Mouse (Mus musculus) forebrain, embryonic 11.5 days (tissue): ENCODE results near the gene Gm20683. TPM values are rescaled to one million over a fixed set of nuclear protein-coding genes. Genes with fewer than 3 reads are reported as not detected.

Experiments
- ATAC-seq: fragments of 200-750 bp; cut with Nextera tagmentation; replicated peaks from 2 replicates; pipeline ENCODE4 v1.8.0; 2017; ENCODE audit warnings: moderate TSS enrichment; ENCODE audit not compliant: low FRiP score
- DNase-seq: peaks from one replicate; pipeline ENCODE4 v3.0.0-alpha.2; 2017; ENCODE audit warnings: low spot score
- H3K27ac ChIP-seq: fragments of 300-500 bp; sonication (generic); 2 replicates; pipeline ENCODE4 v1.5.1; 2014; ENCODE audit warnings: low read depth, low read length
- H3K27me3 ChIP-seq: fragments of 300-500 bp; sonication (generic); 2 replicates; pipeline ENCODE4 v1.6.1; 2014; ENCODE audit warnings: mild to moderate bottlenecking, low read length, mixed read lengths; ENCODE audit not compliant: control insufficient read depth, insufficient read depth
- H3K36me3 ChIP-seq: fragments of 300-500 bp; sonication (generic); 2 replicates; pipeline ENCODE4 v1.6.1; 2014; ENCODE audit warnings: mild to moderate bottlenecking, low read length, moderate library complexity, mixed read lengths; ENCODE audit not compliant: control insufficient read depth, insufficient read depth
- H3K4me1 ChIP-seq: fragments of 300-500 bp; sonication (generic); replicated peaks from 2 replicates; pipeline ENCODE4 v1.6.1; 2014; ENCODE audit warnings: low read length, mixed read lengths; ENCODE audit not compliant: control insufficient read depth, insufficient read depth
- H3K4me2 ChIP-seq: fragments of 300-500 bp; sonication (generic); 2 replicates; pipeline ENCODE4 v1.6.1; 2014; ENCODE audit warnings: low read depth, mild to moderate bottlenecking, low read length, moderate library complexity, mixed read lengths; ENCODE audit not compliant: severe bottlenecking
- H3K4me3 ChIP-seq: fragments of 300-500 bp; sonication (generic); 2 replicates; pipeline ENCODE4 v1.5.1; 2014; ENCODE audit warnings: low read depth, low read length
- H3K9ac ChIP-seq: fragments of 300-500 bp; sonication (generic); 2 replicates; pipeline ENCODE4 v1.6.1; 2014; ENCODE audit warnings: low read length
- H3K9me3 ChIP-seq: fragments of 300-500 bp; sonication (generic); 2 replicates; pipeline ENCODE4 v1.6.1; 2016; ENCODE audit warnings: low read length, mixed read lengths; ENCODE audit not compliant: control insufficient read depth
- WGBS: fragments of 180-500 bp; shearing (Covaris S2); extraction: QIAGEN DNeasy Blood & Tissue Kit; methylation state at CpG from one replicate; pipeline ENCODE4 v1.1.7; 2014; 5-methylcytosine and 5-hydroxymethylcytosine counted together
- polyA plus RNA-seq: library from polyadenylated mRNA; unstranded; fragments of >200 nt; fragmentation: Nextera tagmentation; extraction: Ambion mirVana; gene quantifications from 2 replicates; pipeline ENCODE4 v1.2.1, GENCODE M21; 2014

The Gm20683 gene
- polyA plus RNA-seq, 1 experiment from 2014 or later, result 1.9 TPM

- H3K27me3 ChIP-seq, result no peaks in the 10 kb centered on the region
- H3K27ac ChIP-seq, result peak within 1 kb of the TSS; percentile 94
- no peaks in the 10 kb centered on the region for H3K9me3 ChIP-seq
- peak within 1 kb of the TSS; percentile 90 for H3K9ac ChIP-seq
- H3K4me1 ChIP-seq, result peaks cover 35% of the 10 kb centered on the region
- under 1% methylated on average over 6 of the region's 6 CpGs for WGBS
- peak; percentile 32 for ATAC-seq
- H3K36me3 ChIP-seq, result no peaks in the 10 kb centered on the region
- DNase-seq, result peak; percentile 81
- peak within 1 kb of the TSS; percentile 82 for H3K4me3 ChIP-seq
- peak within 1 kb of the TSS; percentile 91 for H3K4me2 ChIP-seq
These were observed 45.9 kb downstream of the Gm20683 start, which contains the start of gene AC134908.4 for GRCm38 (mm10) chr17:25795609-25796092. Gene AC134908.4, minus strand, starts transcription at chr17:25795659.

GRCm38 (mm10) chr17:25794998-25795397 is 46.6 kb downstream of the Gm20683 start:
- peak overlapping the region; percentile 90 for H3K9ac ChIP-seq
- H3K27me3 ChIP-seq, result no peaks in the 10 kb centered on the region
- peak overlapping the region; percentile 82 for H3K4me3 ChIP-seq
- no peaks in the 10 kb centered on the region for H3K36me3 ChIP-seq
- peak; percentile 66 for DNase-seq
- H3K27ac ChIP-seq, result peak overlapping the region; percentile 94
- no peak for ATAC-seq
- peak overlapping the region; percentile 91 for H3K4me2 ChIP-seq
- 51% methylated on average over 17 of the region's 17 CpGs for WGBS
- H3K9me3 ChIP-seq, result no peaks in the 10 kb centered on the region
- H3K4me1 ChIP-seq, result peaks cover 37% of the 10 kb centered on the region

GRCm38 (mm10) chr17:25794197-25794596 is 47.4 kb downstream of the Gm20683 start:
- H3K4me2 ChIP-seq, result peak overlapping the region; percentile 91
- H3K9me3 ChIP-seq, result no peaks in the 10 kb centered on the region
- ATAC-seq (peak; percentile 32; the same call in 1 of the 2 replicates), DNase-seq (peak; percentile 74)
- H3K36me3 ChIP-seq, result no peaks in the 10 kb centered on the region; the same call in 1 of the 2 replicates
- peak overlapping the region; percentile 94 for H3K27ac ChIP-seq
- WGBS, result 20% methylated on average over 13 of the region's 13 CpGs
- no peaks in the 10 kb centered on the region for H3K27me3 ChIP-seq
- peak overlapping the region; percentile 82 for H3K4me3 ChIP-seq
- peaks cover 37% of the 10 kb centered on the region for H3K4me1 ChIP-seq
- peak overlapping the region; percentile 90 for H3K9ac ChIP-seq

- DNase-seq (peak; percentile 83), ATAC-seq (peak; percentile 34; the same call in 1 of the 2 replicates)
- peak within 1 kb of the TSS; percentile 93 for H3K4me2 ChIP-seq
- H3K27ac ChIP-seq, result peak within 1 kb of the TSS; percentile 94
- H3K9me3 ChIP-seq, result no peaks in the 10 kb centered on the region
- H3K9ac ChIP-seq, result peak within 1 kb of the TSS; percentile 90
- peaks cover 37% of the 10 kb centered on the region for H3K4me1 ChIP-seq
- peak within 1 kb of the TSS; percentile 75 for H3K4me3 ChIP-seq
- H3K27me3 ChIP-seq, result no peaks in the 10 kb centered on the region
- under 1% methylated on average over 14 of the region's 14 CpGs for WGBS
- H3K36me3 ChIP-seq, result no peaks in the 10 kb centered on the region; the same call in none of the 2 replicates
These were observed 48.9 kb downstream of the Gm20683 start, which contains the start of gene Fam173a for GRCm38 (mm10) chr17:25792615-25793014. Gene Fam173a, minus strand, starts transcription at chr17:25792901.

- Histone ChIP-seq H3K4me3 (peak overlapping the region; percentile 75), H3K4me2 (peak overlapping the region; percentile 93), H3K27ac (peak overlapping the region; percentile 94), H3K27me3 (no peaks in the 10 kb centered on the region), H3K36me3 (no peaks in the 10 kb centered on the region; the same call in none of the 2 replicates), H3K9me3 (no peaks in the 10 kb centered on the region), H3K9ac (peak overlapping the region; percentile 90), H3K4me1 (peaks cover 37% of the 10 kb centered on the region)
- under 1% methylated on average over 45 of the region's 45 CpGs for WGBS
- peak; percentile 91 for DNase-seq
- peak; percentile 49 for ATAC-seq
These were observed 49.6 kb downstream of the Gm20683 start for GRCm38 (mm10) chr17:25791843-25792527.

- Histone ChIP-seq H3K27me3 (no peaks in the 10 kb centered on the region), H3K4me2 (peak overlapping the region; percentile 93), H3K4me1 (peaks cover 37% of the 10 kb centered on the region), H3K9me3 (no peaks in the 10 kb centered on the region), H3K9ac (peak overlapping the region; percentile 90), H3K4me3 (peak overlapping the region; percentile 75), H3K27ac (peak overlapping the region; percentile 94), H3K36me3 (no peaks in the 10 kb centered on the region; the same call in none of the 2 replicates)
- no peak for ATAC-seq
- peak; percentile 56 for DNase-seq
- 30% methylated on average over 19 of the region's 19 CpGs for WGBS
These were observed 50.2 kb downstream of the Gm20683 start for GRCm38 (mm10) chr17:25791320-25791842.

GRCm38 (mm10) chr17:25786781-25787504 is 54.6 kb downstream of the Gm20683 start:
- no peak for ATAC-seq
- Histone ChIP-seq H3K4me1 (peaks cover 18% of the 10 kb centered on the region), H3K9me3 (no peaks in the 10 kb centered on the region), H3K9ac (no peak overlapping the region), H3K4me3 (no peak overlapping the region), H3K4me2 (no peak overlapping the region), H3K36me3 (no peaks in the 10 kb centered on the region; the same call in none of the 2 replicates), H3K27me3 (no peaks in the 10 kb centered on the region), H3K27ac (no peak overlapping the region)
- DNase-seq, result no peak
- WGBS, result 89% methylated on average over 9 of the region's 9 CpGs

GRCm38 (mm10) chr17:25786280-25786679 is 55.3 kb downstream of the Gm20683 start, which contains the start of gene Ccdc78:
Gene Ccdc78, plus strand, starts transcription at chr17:25786580.
- no peak for DNase-seq
- Histone ChIP-seq H3K4me3 (peak within 1 kb of the TSS; percentile 69), H3K4me1 (peaks cover 16% of the 10 kb centered on the region), H3K27me3 (no peaks in the 10 kb centered on the region), H3K27ac (peak within 1 kb of the TSS; percentile 91), H3K4me2 (peak within 1 kb of the TSS; percentile 71), H3K9me3 (no peaks in the 10 kb centered on the region), H3K36me3 (no peaks in the 10 kb centered on the region; the same call in none of the 2 replicates), H3K9ac (peak within 1 kb of the TSS; percentile 80)
- ATAC-seq, result no peak
- 82% methylated on average over 3 of the region's 3 CpGs for WGBS
